Mouse (Mus musculus): Measurements from ENCODE around the gene Abcc3. TPM values are rescaled to one million over a fixed set of nuclear protein-coding genes. Genes with fewer than 3 reads are reported as not detected.

The Abcc3 gene
- total RNA-seq, 2 experiments from 2014 or later = 1.7 to 3.9 TPM

Other genes with a start within 250 kb of the Abcc3 start
- 10 to 100 TPM; 53.0 to 55.2 TPM for gene Tob1, start 181.5 kb downstream of the Abcc3 start, total RNA-seq (2021)
- gene Wfikkn2, start 147.0 kb downstream of the Abcc3 start, total RNA-seq (2021) = 1 to 10 TPM; 4.0 to 4.2 TPM
- under 1 TPM in 1 of 2 experiments, not detected in 1; 0.42 TPM for gene Gm21885, start 111.1 kb downstream of the Abcc3 start, total RNA-seq (2021)
- 10 to 100 TPM; 31.9 to 34.3 TPM for gene Luc7l3, start 71.0 kb downstream of the Abcc3 start, total RNA-seq (2021)
- gene Ankrd40, start 65.0 kb downstream of the Abcc3 start, total RNA-seq (2021) = 100 to 1,000 TPM; 263 to 301 TPM
- gene Cacna1g, start 81.2 kb upstream of the Abcc3 start, total RNA-seq (2021) = 10 to 100 TPM; 13.8 to 14.2 TPM
- gene Spata20, start 93.2 kb upstream of the Abcc3 start, total RNA-seq (2021) = under 1 TPM; 0.42 to 0.62 TPM
- gene Epn3, start 107.0 kb upstream of the Abcc3 start, total RNA-seq (2021) = 10 to 100 TPM; 26.7 to 31.2 TPM
- 1 to 10 TPM in 1 of 2 experiments, under 1 TPM in 1; 0.89 to 1.3 TPM for gene Mycbpap, start 128.7 kb upstream of the Abcc3 start, total RNA-seq (2021)
- gene Rsad1, start 156.3 kb upstream of the Abcc3 start, total RNA-seq (2021) = 10 to 100 TPM in 1 of 2 experiments, 1 to 10 TPM in 1; 9.6 to 14.2 TPM
- gene Chad, start 172.1 kb upstream of the Abcc3 start, total RNA-seq (2021) = 1 to 10 TPM; 1.0 to 1.2 TPM
- 10 to 100 TPM; 26.5 to 28.9 TPM for gene Acsf2, start 208.9 kb upstream of the Abcc3 start, total RNA-seq (2021)
- gene Lrrc59, start 236.8 kb upstream of the Abcc3 start, total RNA-seq (2021) = 10 to 100 TPM; 31.1 to 33.8 TPM